Mouse (Mus musculus) lung, adult 2 months (tissue): ENCODE data around the gene Mrps11. TPM values are rescaled to one million over a fixed set of nuclear protein-coding genes. Genes with fewer than 3 reads are reported as not detected.

Source experiments
- DNase-seq: peaks from one replicate; pipeline ENCODE4 v3.0.0; 2022
- H3K4me1 ChIP-seq: fragments of 200-500 bp; 2 replicates; pipeline ENCODE4 v1.6.1; 2011; ENCODE audit warnings: low read length; ENCODE audit not compliant: control insufficient read depth, insufficient read depth
- H3K4me3 ChIP-seq: fragments of 200-500 bp; replicated peaks from 2 replicates; pipeline ENCODE3; 2011; ENCODE audit warnings: low read depth, mild to moderate bottlenecking, control low read depth, low read length; ENCODE audit errors: extremely low read depth
- CTCF ChIP-seq: fragments of 200-500 bp; IDR thresholded peaks from 2 replicates; pipeline ENCODE4 v1.5.1; 2011; ENCODE audit warnings: mild to moderate bottlenecking, low read length, control low read depth; ENCODE audit not compliant: insufficient read depth
- POLR2A ChIP-seq: fragments of 200-500 bp; IDR thresholded peaks from 2 replicates; pipeline ENCODE4 v1.6.1; 2011; ENCODE audit warnings: low read depth, mild to moderate bottlenecking, control low read depth, low read length, borderline replicate concordance; ENCODE audit errors: extremely low read depth
- WGBS: fragments of 180-500 bp; shearing (Covaris S2); methylation state at CpG from one replicate; pipeline ENCODE4 v1.1.7; 2018; 5-methylcytosine and 5-hydroxymethylcytosine counted together
- polyA plus RNA-seq: library from polyadenylated mRNA; depleted of rRNA; stranded (reverse); fragments of >200 nt; gene quantifications from 2 replicates; pipeline ENCODE4 v1.2.3, GENCODE M21; 2012; rRNA removed

Mrps11 gene
- 27.9 and 28.5 TPM in 2 replicates for polyA plus RNA-seq

- under 1% methylated on average over 44 of the region's 44 CpGs for WGBS
Measured at GRCm38 (mm10) chr7:78782639-78783581, at the start of gene Mrps11, which contains the start of gene Mrpl46. Gene Mrps11 (plus strand): TSS chr7:78783119. Gene Mrpl46 (minus strand): TSS chr7:78783531.

DNA sequence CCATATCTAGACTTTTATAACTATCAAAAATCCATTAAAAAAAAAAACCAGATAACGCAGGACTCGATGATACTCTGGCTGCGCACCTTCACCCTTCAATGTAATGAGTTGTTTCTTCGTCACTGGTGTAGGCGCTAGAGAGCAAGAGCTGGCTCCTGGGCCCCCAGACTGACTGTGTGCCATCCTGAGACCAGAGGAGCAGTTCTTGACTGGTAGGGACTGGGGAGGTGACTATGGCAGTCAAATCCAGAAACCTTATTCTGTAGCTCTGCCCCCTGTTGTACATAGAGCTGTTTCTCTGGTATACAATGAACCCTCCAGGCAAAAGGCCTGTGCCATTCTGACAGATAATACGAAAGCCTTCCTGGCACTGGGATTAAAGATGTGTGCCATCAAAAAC lies 45.7 kb upstream of the Mrps11 start:
- Histone ChIP-seq H3K4me1 (no peaks in the 10 kb centered on the region), H3K4me3 (no peak overlapping the region)
- no peak for DNase-seq
- WGBS: 88% methylated on average over 6 of the region's 6 CpGs
- TF ChIP-seq POLR2A (no peak), CTCF (no peak)

More at GRCm38 (mm10) chr7:78782639-78783581, at the start of gene Mrps11, which contains the start of gene Mrpl46:
- TF ChIP-seq CTCF: no peak
- peak; percentile 62 for TF ChIP-seq POLR2A
- peak within 1 kb of the TSS; percentile 63 for H3K4me3 ChIP-seq
- DNase-seq: peak; percentile 85
- peaks cover 6% of the 10 kb centered on the region for H3K4me1 ChIP-seq

- TF ChIP-seq CTCF: no peak
- no peak for TF ChIP-seq POLR2A
- DNase-seq: no peak
- no peaks in the 10 kb centered on the region for H3K4me1 ChIP-seq
- no peak within 1 kb of the TSS for H3K4me3 ChIP-seq
- 67% methylated on average over 5 of the region's 5 CpGs for WGBS
Measured at GRCm38 (mm10) chr7:78737614-78738210, 45.2 kb upstream of the Mrps11 start, which contains the start of gene Ntrk3. Gene Ntrk3 (minus strand): TSS chr7:78738012.

- WGBS: 67% methylated on average over 8 of the region's 8 CpGs
- H3K4me3 ChIP-seq: no peak overlapping the region
- TF ChIP-seq POLR2A (no peak), CTCF (no peak)
- H3K4me1 ChIP-seq: no peaks in the 10 kb centered on the region; the same call in 1 of the 2 replicates
- DNase-seq: no peak
Measured at GRCm38 (mm10) chr7:78739351-78740000, 43.4 kb upstream of the Mrps11 start.

GRCm38 (mm10) chr7:78743731-78744385 lies 39.1 kb upstream of the Mrps11 start:
- DNase-seq: no peak
- 47% methylated on average over 5 of the region's 5 CpGs for WGBS
- Histone ChIP-seq H3K4me1 (no peaks in the 10 kb centered on the region; the same call in 1 of the 2 replicates), H3K4me3 (no peak overlapping the region)
- TF ChIP-seq CTCF (no peak), POLR2A (no peak)

- Histone ChIP-seq H3K4me1 (no peaks in the 10 kb centered on the region), H3K4me3 (no peak overlapping the region)
- 80% methylated on average over 4 of the region's 4 CpGs for WGBS
- TF ChIP-seq POLR2A (no peak), CTCF (no peak)
- no peak for DNase-seq
Measured at GRCm38 (mm10) chr7:78752961-78753360, 30.0 kb upstream of the Mrps11 start.

- no peak for TF ChIP-seq CTCF
- TF ChIP-seq POLR2A: no peak
- H3K4me3 ChIP-seq: no peak overlapping the region
- WGBS: 76% methylated on average over 7 of the region's 7 CpGs
- H3K4me1 ChIP-seq: no peaks in the 10 kb centered on the region
- DNase-seq: no peak
Measured at GRCm38 (mm10) chr7:78753752-78754457, 29.0 kb upstream of the Mrps11 start.

GRCm38 (mm10) chr7:78754458-78755000 lies 28.4 kb upstream of the Mrps11 start:
- no peak for TF ChIP-seq POLR2A
- TF ChIP-seq CTCF: no peak
- Histone ChIP-seq H3K4me3 (no peak overlapping the region), H3K4me1 (no peaks in the 10 kb centered on the region)
- DNase-seq: no peak
- WGBS: 59% methylated on average over 8 of the region's 8 CpGs
